Mouse (Mus musculus): ENCODE measurements around the gene Anks1b. TPM values are rescaled to one million over a fixed set of nuclear protein-coding genes. Genes with fewer than 3 reads are reported as not detected.

Anks1b gene
- polyA plus RNA-seq, 1 experiment from 2014 or later, result 9.7 TPM

- 72% methylated on average over 1 of the region's 1 CpGs for WGBS
- Histone ChIP-seq H3K27ac (ENCODE audit: low read depth, low read length) (no peak overlapping the region), H3K36me3 (ENCODE audit: control insufficient read depth, insufficient read depth, low read length) (no peaks in the 10 kb centered on the region), H3K9me3 (ENCODE audit: control insufficient read depth, low read length) (no peaks in the 10 kb centered on the region), H3K9ac (ENCODE audit: low read length) (no peak overlapping the region), H3K4me1 (ENCODE audit: control insufficient read depth, insufficient read depth, low read length) (no peaks in the 10 kb centered on the region), H3K27me3 (ENCODE audit: control insufficient read depth, insufficient read depth, low read length) (no peaks in the 10 kb centered on the region), H3K4me3 (ENCODE audit: low read depth, low read length) (no peak overlapping the region), H3K4me2 (ENCODE audit: low read depth) (no peak overlapping the region)
- no peak for DNase-seq (ENCODE audit: low spot score)
- no peak for ATAC-seq (ENCODE audit: insufficient read depth, low FRiP score, low TSS enrichment)
These were observed 43.8 kb downstream of the Anks1b start for GRCm38 (mm10) chr10:89917141-89917540.

GRCm38 (mm10) chr10:89921965-89922364 is 48.7 kb downstream of the Anks1b start:
- H3K9ac ChIP-seq (ENCODE audit: low read length), result no peak overlapping the region
- H3K27me3 ChIP-seq (ENCODE audit: control insufficient read depth, insufficient read depth, low read length), result no peaks in the 10 kb centered on the region
- WGBS, result 86% methylated on average over 4 of the region's 4 CpGs
- H3K9me3 ChIP-seq (ENCODE audit: control insufficient read depth, low read length), result no peaks in the 10 kb centered on the region
- ATAC-seq (ENCODE audit: insufficient read depth, low FRiP score, low TSS enrichment) (no peak), DNase-seq (ENCODE audit: low spot score) (no peak)
- no peaks in the 10 kb centered on the region for H3K36me3 ChIP-seq (ENCODE audit: control insufficient read depth, insufficient read depth, low read length)
- H3K4me3 ChIP-seq (ENCODE audit: low read depth, low read length), result no peak overlapping the region
- H3K27ac ChIP-seq (ENCODE audit: low read depth, low read length), result no peak overlapping the region
- no peak overlapping the region for H3K4me2 ChIP-seq (ENCODE audit: low read depth)
- no peaks in the 10 kb centered on the region for H3K4me1 ChIP-seq (ENCODE audit: control insufficient read depth, insufficient read depth, low read length)

GRCm38 (mm10) chr10:89942180-89942579 is 68.9 kb downstream of the Anks1b start:
- Histone ChIP-seq H3K27me3 (ENCODE audit: control insufficient read depth, insufficient read depth, low read length) (no peaks in the 10 kb centered on the region), H3K4me1 (ENCODE audit: control insufficient read depth, insufficient read depth, low read length) (no peaks in the 10 kb centered on the region), H3K4me2 (ENCODE audit: low read depth) (no peak overlapping the region), H3K27ac (ENCODE audit: low read depth, low read length) (no peak overlapping the region), H3K36me3 (ENCODE audit: control insufficient read depth, insufficient read depth, low read length) (no peaks in the 10 kb centered on the region), H3K9me3 (ENCODE audit: control insufficient read depth, low read length) (no peaks in the 10 kb centered on the region), H3K4me3 (ENCODE audit: low read depth, low read length) (no peak overlapping the region), H3K9ac (ENCODE audit: low read length) (no peak overlapping the region)
- ATAC-seq (ENCODE audit: insufficient read depth, low FRiP score, low TSS enrichment), result no peak
- 91% methylated on average over 4 of the region's 4 CpGs for WGBS
- no peak for DNase-seq (ENCODE audit: low spot score)

- Histone ChIP-seq H3K9me3 (ENCODE audit: control insufficient read depth, low read length) (no peaks in the 10 kb centered on the region), H3K9ac (ENCODE audit: low read length) (no peak overlapping the region), H3K27me3 (ENCODE audit: control insufficient read depth, insufficient read depth, low read length) (no peaks in the 10 kb centered on the region), H3K36me3 (ENCODE audit: control insufficient read depth, insufficient read depth, low read length) (no peaks in the 10 kb centered on the region), H3K4me1 (ENCODE audit: control insufficient read depth, insufficient read depth, low read length) (no peaks in the 10 kb centered on the region), H3K27ac (ENCODE audit: low read depth, low read length) (no peak overlapping the region), H3K4me3 (ENCODE audit: low read depth, low read length) (no peak overlapping the region), H3K4me2 (ENCODE audit: low read depth) (no peak overlapping the region)
- ATAC-seq (ENCODE audit: insufficient read depth, low FRiP score, low TSS enrichment) (no peak), DNase-seq (ENCODE audit: low spot score) (no peak)
- 90% methylated on average over 1 of the region's 1 CpGs for WGBS
These were observed 73.5 kb downstream of the Anks1b start for GRCm38 (mm10) chr10:89946636-89947349.

- Histone ChIP-seq H3K4me2 (ENCODE audit: low read depth) (no peak overlapping the region), H3K4me1 (ENCODE audit: control insufficient read depth, insufficient read depth, low read length) (no peaks in the 10 kb centered on the region), H3K36me3 (ENCODE audit: control insufficient read depth, insufficient read depth, low read length) (no peaks in the 10 kb centered on the region), H3K9ac (ENCODE audit: low read length) (no peak overlapping the region), H3K27ac (ENCODE audit: low read depth, low read length) (no peak overlapping the region), H3K9me3 (ENCODE audit: control insufficient read depth, low read length) (no peaks in the 10 kb centered on the region), H3K4me3 (ENCODE audit: low read depth, low read length) (no peak overlapping the region), H3K27me3 (ENCODE audit: control insufficient read depth, insufficient read depth, low read length) (no peaks in the 10 kb centered on the region)
- 82% methylated on average over 4 of the region's 4 CpGs for WGBS
- DNase-seq (ENCODE audit: low spot score) (no peak), ATAC-seq (ENCODE audit: insufficient read depth, low FRiP score, low TSS enrichment) (no peak)
These were observed 101.1 kb downstream of the Anks1b start for GRCm38 (mm10) chr10:89974361-89974760.

- Histone ChIP-seq H3K36me3 (ENCODE audit: control insufficient read depth, insufficient read depth, low read length) (no peaks in the 10 kb centered on the region), H3K27me3 (ENCODE audit: control insufficient read depth, insufficient read depth, low read length) (no peaks in the 10 kb centered on the region), H3K27ac (ENCODE audit: low read depth, low read length) (no peak overlapping the region), H3K9me3 (ENCODE audit: control insufficient read depth, low read length) (no peaks in the 10 kb centered on the region), H3K4me1 (ENCODE audit: control insufficient read depth, insufficient read depth, low read length) (no peaks in the 10 kb centered on the region), H3K9ac (ENCODE audit: low read length) (no peak overlapping the region), H3K4me3 (ENCODE audit: low read depth, low read length) (no peak overlapping the region), H3K4me2 (ENCODE audit: low read depth) (no peak overlapping the region)
- no peak for ATAC-seq (ENCODE audit: insufficient read depth, low FRiP score, low TSS enrichment)
- DNase-seq (ENCODE audit: low spot score), result no peak
- WGBS, result 58% methylated on average over 3 of the region's 3 CpGs
These were observed 102.1 kb downstream of the Anks1b start for GRCm38 (mm10) chr10:89975431-89975841.

- Histone ChIP-seq H3K4me3 (ENCODE audit: low read depth, low read length) (no peak overlapping the region), H3K36me3 (ENCODE audit: control insufficient read depth, insufficient read depth, low read length) (no peaks in the 10 kb centered on the region), H3K4me1 (ENCODE audit: control insufficient read depth, insufficient read depth, low read length) (no peaks in the 10 kb centered on the region), H3K27me3 (ENCODE audit: control insufficient read depth, insufficient read depth, low read length) (no peaks in the 10 kb centered on the region), H3K4me2 (ENCODE audit: low read depth) (no peak overlapping the region), H3K9me3 (ENCODE audit: control insufficient read depth, low read length) (no peaks in the 10 kb centered on the region), H3K9ac (ENCODE audit: low read length) (no peak overlapping the region), H3K27ac (ENCODE audit: low read depth, low read length) (no peak overlapping the region)
- no peak for ATAC-seq (ENCODE audit: insufficient read depth, low FRiP score, low TSS enrichment)
- WGBS, result 92% methylated on average over 3 of the region's 3 CpGs
- DNase-seq (ENCODE audit: low spot score), result no peak
These were observed 103.3 kb downstream of the Anks1b start for GRCm38 (mm10) chr10:89976577-89976976.

GRCm38 (mm10) chr10:89994171-89994570 is 120.9 kb downstream of the Anks1b start:
- Histone ChIP-seq H3K9ac (ENCODE audit: low read length) (no peak overlapping the region), H3K27ac (ENCODE audit: low read depth, low read length) (no peak overlapping the region), H3K4me2 (ENCODE audit: low read depth) (no peak overlapping the region), H3K27me3 (ENCODE audit: control insufficient read depth, insufficient read depth, low read length) (no peaks in the 10 kb centered on the region), H3K9me3 (ENCODE audit: control insufficient read depth, low read length) (no peaks in the 10 kb centered on the region), H3K36me3 (ENCODE audit: control insufficient read depth, insufficient read depth, low read length) (no peaks in the 10 kb centered on the region), H3K4me3 (ENCODE audit: low read depth, low read length) (no peak overlapping the region), H3K4me1 (ENCODE audit: control insufficient read depth, insufficient read depth, low read length) (no peaks in the 10 kb centered on the region)
- DNase-seq (ENCODE audit: low spot score) (no peak), ATAC-seq (ENCODE audit: insufficient read depth, low FRiP score, low TSS enrichment) (no peak)
- WGBS, result 80% methylated on average over 5 of the region's 5 CpGs

- Histone ChIP-seq H3K9ac (ENCODE audit: low read length) (no peak overlapping the region), H3K36me3 (ENCODE audit: control insufficient read depth, insufficient read depth, low read length) (no peaks in the 10 kb centered on the region), H3K27me3 (ENCODE audit: control insufficient read depth, insufficient read depth, low read length) (no peaks in the 10 kb centered on the region), H3K27ac (ENCODE audit: low read depth, low read length) (no peak overlapping the region), H3K9me3 (ENCODE audit: control insufficient read depth, low read length) (no peaks in the 10 kb centered on the region), H3K4me2 (ENCODE audit: low read depth) (no peak overlapping the region), H3K4me1 (ENCODE audit: control insufficient read depth, insufficient read depth, low read length) (no peaks in the 10 kb centered on the region), H3K4me3 (ENCODE audit: low read depth, low read length) (no peak overlapping the region)
- no peak for DNase-seq (ENCODE audit: low spot score)
- no peak for ATAC-seq (ENCODE audit: insufficient read depth, low FRiP score, low TSS enrichment)
- whole genome bisulfite sequencing, result 83% methylated on average over 6 of the region's 6 CpGs
These were observed 122.5 kb downstream of the Anks1b start for GRCm38 (mm10) chr10:89995621-89996428.

Data from neural tube, embryonic 11.5 days (tissue).